Mouse (Mus musculus): ENCODE data around the gene Gm3183. TPM values are rescaled to one million over a fixed set of nuclear protein-coding genes. Genes with fewer than 3 reads are reported as not detected.
"Not testable (repeated sequence)": the region's sequence is repeated elsewhere in the genome, so short reads cannot be mapped to it uniquely, and the experiment has no call there.

The Gm3183 gene
- not detected in 2 replicates for polyA plus RNA-seq (2016; fragmentation: Nextera tagmentation; extraction: Ambion mirVana)

GRCm38 (mm10) chr5:94865136-94865535, at the start of gene Gm3183:
Gene Gm3183, plus strand, starts transcription at chr5:94865436.
- H3K4me3 ChIP-seq (replicated peaks); H3K9ac ChIP-seq (replicated peaks); ATAC-seq (ENCODE audit: insufficient number of reproducible peaks, insufficient read depth, low FRiP score, low TSS enrichment, low read depth); H3K4me1 ChIP-seq (replicated peaks); H3K9me3 ChIP-seq; H3K4me2 ChIP-seq; H3K27me3 ChIP-seq; H3K36me3 ChIP-seq; H3K27ac ChIP-seq: not testable (repeated sequence)
- WGBS = no CpG with 5 or more reads among the region's 1 CpGs

Other genes starting within 250 kb of the Gm3183 start
- not detected in 2 replicates for gene Gm3147, start 249.1 kb upstream of the Gm3183 start, polyA plus RNA-seq (2016; fragmentation: Nextera tagmentation; extraction: Ambion mirVana)
- gene Gm6509, start 241.5 kb upstream of the Gm3183 start, polyA plus RNA-seq (2016; fragmentation: Nextera tagmentation; extraction: Ambion mirVana) = not detected in 2 replicates
- not detected in 2 replicates for gene Gm6205, start 217.1 kb upstream of the Gm3183 start, polyA plus RNA-seq (2016; fragmentation: Nextera tagmentation; extraction: Ambion mirVana)
- gene Gm6367, start 123.2 kb downstream of the Gm3183 start, polyA plus RNA-seq (2016; fragmentation: Nextera tagmentation; extraction: Ambion mirVana) = not detected in 2 replicates
- gene Gm7942, start 241.5 kb downstream of the Gm3183 start, polyA plus RNA-seq (2016; fragmentation: Nextera tagmentation; extraction: Ambion mirVana) = not detected in 2 replicates

Data from limb, embryonic 12.5 days (tissue).